Mouse (Mus musculus): ENCODE results near the gene Akap2. TPM values are rescaled to one million over a fixed set of nuclear protein-coding genes. Genes with fewer than 3 reads are reported as not detected.

Akap2 gene
- polyA plus RNA-seq, 1 experiment from 2014 or later: 21.3 TPM

DNA sequence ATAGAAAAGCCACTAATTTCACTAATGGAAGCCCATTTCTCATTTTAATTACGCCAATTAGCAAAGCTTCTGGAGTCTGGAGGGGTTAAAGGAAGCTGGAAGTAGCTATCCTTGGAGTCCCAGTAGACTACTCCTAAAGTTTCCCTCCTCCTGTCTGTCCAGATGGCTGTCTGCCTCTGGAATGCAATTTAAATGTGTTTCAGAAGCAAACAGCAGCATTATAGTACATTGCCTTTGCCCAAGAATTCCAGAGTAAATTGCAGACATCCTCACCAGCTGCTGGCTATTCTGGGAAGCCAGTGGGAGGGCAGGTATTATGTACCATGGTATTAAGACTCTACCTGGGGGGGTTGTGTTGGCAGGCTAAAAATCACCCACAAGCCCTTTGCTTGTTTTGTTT, 134.3 kb downstream of the Akap2 start:
- peaks cover 58% of the 10 kb centered on the region for H3K36me3 ChIP-seq (replicated peaks)
- no peaks in the 10 kb centered on the region for H3K9me3 ChIP-seq
- DNase-seq (ENCODE audit: low spot score): no peak
- H3K4me3 ChIP-seq: no peak overlapping the region
- H3K4me1 ChIP-seq: peaks cover 39% of the 10 kb centered on the region
- no peaks in the 10 kb centered on the region for H3K27me3 ChIP-seq (replicated peaks; ENCODE audit: low read depth, poor library complexity, severe bottlenecking)
- no peak overlapping the region for H3K27ac ChIP-seq (replicated peaks)
- WGBS: 66% methylated on average over 1 of the region's 1 CpGs

DNA sequence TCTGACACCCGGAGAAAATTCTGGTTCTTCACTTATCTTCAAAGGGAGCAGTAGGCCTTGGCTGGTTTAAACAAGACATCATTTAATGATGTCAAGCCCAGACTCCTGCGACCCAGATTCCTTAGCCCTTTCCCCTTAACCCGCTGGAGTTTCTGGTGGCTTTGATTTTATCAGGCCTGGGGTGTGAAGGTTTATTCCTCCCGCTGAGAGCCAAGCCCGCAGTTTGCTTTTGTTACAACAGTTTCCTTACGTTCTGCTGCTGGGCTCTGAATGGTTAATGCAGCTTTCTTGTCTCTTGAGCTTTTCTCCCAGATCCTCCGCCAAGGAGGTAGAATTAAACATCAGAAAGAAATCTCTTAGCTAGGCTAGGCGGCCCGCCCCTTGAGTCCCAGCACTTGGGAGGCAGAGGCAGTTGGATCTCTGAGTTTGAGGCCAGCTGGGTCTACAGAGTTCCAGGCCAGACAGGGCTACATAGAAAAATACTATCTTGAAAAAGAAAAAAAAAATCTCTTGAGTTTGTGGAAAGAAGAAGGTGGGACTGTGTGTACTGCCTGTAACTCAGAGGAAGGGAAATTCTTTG, 135.1 kb downstream of the Akap2 start:
- H3K36me3 ChIP-seq (replicated peaks): peaks cover 66% of the 10 kb centered on the region
- no peaks in the 10 kb centered on the region for H3K9me3 ChIP-seq
- 39% methylated on average over 9 of the region's 9 CpGs for WGBS
- no peaks in the 10 kb centered on the region for H3K27me3 ChIP-seq (replicated peaks; ENCODE audit: low read depth, poor library complexity, severe bottlenecking)
- DNase-seq (ENCODE audit: low spot score): no peak
- no peak overlapping the region for H3K4me3 ChIP-seq
- no peak overlapping the region for H3K27ac ChIP-seq (replicated peaks)
- peaks cover 30% of the 10 kb centered on the region for H3K4me1 ChIP-seq

DNA sequence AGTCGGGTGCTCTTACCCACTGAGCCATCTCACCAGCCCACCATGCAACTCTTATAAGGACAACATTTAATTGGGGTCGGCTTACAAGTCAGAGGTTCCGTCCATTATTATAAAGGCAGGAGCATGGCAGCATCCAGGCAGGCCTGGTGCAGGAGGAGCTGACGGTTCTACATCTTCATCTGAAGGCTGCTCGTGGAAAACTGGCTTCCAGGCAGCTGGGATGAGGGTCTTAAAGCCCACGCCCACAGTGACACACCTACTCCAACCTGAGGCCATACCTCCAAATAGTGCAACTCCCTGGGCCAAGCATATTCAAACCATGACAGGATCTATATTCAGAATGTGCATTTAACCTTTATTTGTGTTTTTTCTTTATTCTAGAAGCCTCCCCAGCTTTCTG, 136.7 kb downstream of the Akap2 start:
- WGBS: 88% methylated on average over 6 of the region's 6 CpGs
- Histone ChIP-seq H3K4me1 (peaks cover 22% of the 10 kb centered on the region), H3K36me3 (replicated peaks) (peaks cover 81% of the 10 kb centered on the region), H3K4me3 (no peak overlapping the region), H3K27me3 (replicated peaks; ENCODE audit: low read depth, poor library complexity, severe bottlenecking) (no peaks in the 10 kb centered on the region), H3K27ac (replicated peaks) (no peak overlapping the region), H3K9me3 (no peaks in the 10 kb centered on the region)
- no peak for DNase-seq (ENCODE audit: low spot score)

DNA sequence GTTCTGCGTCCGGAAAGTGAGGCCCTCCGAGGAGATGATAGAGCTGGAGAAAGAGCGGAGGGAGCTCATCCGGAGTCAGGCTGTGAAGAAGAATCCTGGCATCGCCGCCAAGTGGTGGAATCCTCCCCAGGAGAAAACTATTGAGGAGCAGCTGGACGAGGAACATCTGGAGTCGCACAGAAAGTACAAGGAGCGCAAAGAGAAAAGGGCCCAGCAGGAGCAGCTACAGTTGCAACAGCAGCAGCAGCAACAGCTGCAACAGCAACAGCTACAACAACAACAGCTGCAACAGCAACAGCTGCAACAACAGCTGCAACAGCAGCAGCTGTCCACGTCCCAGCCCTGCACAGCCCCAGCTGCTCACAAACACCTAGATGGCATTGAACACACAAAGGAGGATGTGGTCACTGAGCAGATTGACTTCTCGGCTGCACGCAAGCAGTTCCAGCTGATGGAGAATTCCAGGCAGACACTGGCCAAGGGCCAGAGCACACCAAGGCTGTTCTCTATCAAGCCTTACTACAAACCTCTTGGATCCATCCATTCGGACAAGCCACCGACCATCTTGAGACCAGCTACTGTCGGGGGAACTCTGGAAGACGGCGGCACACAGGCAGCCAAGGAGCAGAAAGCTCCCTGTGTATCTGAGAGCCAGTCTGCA, 138.0 kb downstream of the Akap2 start:
- no peaks in the 10 kb centered on the region for H3K27me3 ChIP-seq (replicated peaks; ENCODE audit: low read depth, poor library complexity, severe bottlenecking)
- H3K4me1 ChIP-seq: peaks cover 18% of the 10 kb centered on the region
- no peaks in the 10 kb centered on the region for H3K9me3 ChIP-seq
- no peak for DNase-seq (ENCODE audit: low spot score)
- no peak overlapping the region for H3K27ac ChIP-seq (replicated peaks)
- H3K36me3 ChIP-seq (replicated peaks): peaks cover 83% of the 10 kb centered on the region
- no peak overlapping the region for H3K4me3 ChIP-seq
- WGBS: 90% methylated on average over 18 of the region's 18 CpGs

DNA sequence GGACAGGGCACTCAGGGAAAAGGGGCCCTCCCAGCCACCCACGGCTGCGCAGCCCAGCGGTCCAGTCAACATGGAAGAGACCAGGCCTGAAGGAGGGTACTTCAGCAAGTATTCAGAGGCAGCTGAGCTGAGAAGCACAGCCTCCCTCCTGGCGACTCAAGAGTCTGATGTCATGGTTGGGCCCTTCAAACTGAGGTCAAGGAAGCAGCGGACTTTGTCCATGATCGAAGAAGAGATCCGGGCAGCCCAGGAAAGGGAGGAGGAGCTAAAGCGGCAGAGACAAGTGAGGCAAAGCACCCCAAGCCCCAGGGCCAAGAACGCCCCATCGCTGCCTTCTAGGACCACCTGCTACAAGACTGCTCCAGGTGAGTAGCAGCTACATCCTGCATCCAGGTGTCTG, 139.2 kb downstream of the Akap2 start:
- Histone ChIP-seq H3K4me1 (peaks cover 12% of the 10 kb centered on the region), H3K27me3 (replicated peaks; ENCODE audit: low read depth, poor library complexity, severe bottlenecking) (no peaks in the 10 kb centered on the region), H3K36me3 (replicated peaks) (peaks cover 81% of the 10 kb centered on the region), H3K4me3 (no peak overlapping the region), H3K27ac (replicated peaks) (no peak overlapping the region), H3K9me3 (no peaks in the 10 kb centered on the region)
- 93% methylated on average over 10 of the region's 10 CpGs for WGBS
- no peak for DNase-seq (ENCODE audit: low spot score)

DNA sequence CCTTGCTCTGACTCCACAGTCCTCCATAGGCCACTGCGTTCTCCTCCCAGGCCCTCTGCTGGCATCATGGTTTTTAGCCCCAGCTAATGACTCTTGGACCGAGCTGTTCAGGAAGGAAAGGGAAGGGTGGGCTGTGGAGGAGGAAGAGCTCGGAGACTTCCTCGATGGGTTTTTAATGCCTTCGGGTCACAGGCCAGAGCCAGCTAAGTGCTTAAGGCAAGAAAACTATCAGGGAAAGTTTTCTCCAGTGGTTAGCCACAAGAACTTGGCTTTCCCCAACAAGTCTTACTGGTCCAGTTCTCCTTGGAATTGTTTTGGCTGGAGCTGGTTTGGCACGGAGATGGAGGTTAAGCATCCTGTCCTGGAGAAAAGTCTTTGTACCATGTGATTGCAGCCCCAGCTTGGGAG, 142.8 kb downstream of the Akap2 start:
- 85% methylated on average over 6 of the region's 6 CpGs for WGBS
- no peak for DNase-seq (ENCODE audit: low spot score)
- no peak overlapping the region for H3K27ac ChIP-seq (replicated peaks)
- no peaks in the 10 kb centered on the region for H3K4me1 ChIP-seq
- no peaks in the 10 kb centered on the region for H3K27me3 ChIP-seq (replicated peaks; ENCODE audit: low read depth, poor library complexity, severe bottlenecking)
- no peaks in the 10 kb centered on the region for H3K9me3 ChIP-seq
- H3K36me3 ChIP-seq (replicated peaks): peaks cover 58% of the 10 kb centered on the region
- no peak overlapping the region for H3K4me3 ChIP-seq

DNA sequence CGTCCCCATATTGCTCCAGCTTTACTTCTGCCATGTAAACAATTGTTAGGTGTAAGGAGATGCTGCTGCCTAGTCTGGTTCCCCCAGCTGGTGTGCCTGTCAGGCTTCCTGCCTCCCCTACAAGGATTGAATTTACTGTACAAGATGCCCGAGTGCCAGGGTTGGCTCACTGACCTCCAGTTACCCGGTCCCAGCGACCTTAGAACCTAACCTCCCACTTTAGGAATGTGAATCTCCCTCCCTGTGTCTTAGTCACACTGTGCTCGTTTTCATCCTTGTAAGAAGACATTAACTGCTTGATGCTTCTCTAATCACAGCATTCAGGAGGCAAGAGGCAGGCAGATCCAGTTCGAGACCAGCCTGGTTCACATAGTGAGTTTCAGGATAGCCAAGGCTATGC, 143.7 kb downstream of the Akap2 start:
- H3K9me3 ChIP-seq: no peaks in the 10 kb centered on the region
- H3K27ac ChIP-seq (replicated peaks): no peak overlapping the region
- no peak overlapping the region for H3K4me3 ChIP-seq
- peaks cover 7% of the 10 kb centered on the region for H3K4me1 ChIP-seq
- H3K27me3 ChIP-seq (replicated peaks; ENCODE audit: low read depth, poor library complexity, severe bottlenecking): no peaks in the 10 kb centered on the region
- peaks cover 48% of the 10 kb centered on the region for H3K36me3 ChIP-seq (replicated peaks)
- no peak for DNase-seq (ENCODE audit: low spot score)
- WGBS: 71% methylated on average over 6 of the region's 6 CpGs

DNA sequence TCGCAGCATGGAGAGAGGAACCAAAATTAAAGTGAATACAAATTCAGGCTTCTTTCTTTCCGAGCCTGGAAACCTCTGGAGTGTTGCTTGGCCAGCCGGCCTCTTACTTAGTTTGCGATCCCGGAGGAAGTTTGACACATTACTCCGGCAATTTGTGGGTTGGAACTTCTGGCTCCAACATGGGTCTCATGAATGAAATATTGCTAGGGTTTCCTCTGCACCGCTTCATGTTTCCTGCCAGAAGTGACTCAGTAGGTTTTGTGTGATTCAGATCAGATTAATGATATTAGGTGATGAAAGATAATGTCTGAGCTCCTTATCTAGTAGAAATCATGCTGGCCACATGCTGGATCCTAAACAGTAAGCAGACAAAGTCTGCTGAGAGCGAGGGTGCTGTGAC, 144.4 kb downstream of the Akap2 start:
- Histone ChIP-seq H3K9me3 (no peaks in the 10 kb centered on the region), H3K27me3 (replicated peaks; ENCODE audit: low read depth, poor library complexity, severe bottlenecking) (no peaks in the 10 kb centered on the region), H3K36me3 (replicated peaks) (peaks cover 41% of the 10 kb centered on the region), H3K27ac (replicated peaks) (no peak overlapping the region), H3K4me1 (peaks cover 14% of the 10 kb centered on the region), H3K4me3 (no peak overlapping the region)
- WGBS: 87% methylated on average over 8 of the region's 8 CpGs
- no peak for DNase-seq (ENCODE audit: low spot score)

DNA sequence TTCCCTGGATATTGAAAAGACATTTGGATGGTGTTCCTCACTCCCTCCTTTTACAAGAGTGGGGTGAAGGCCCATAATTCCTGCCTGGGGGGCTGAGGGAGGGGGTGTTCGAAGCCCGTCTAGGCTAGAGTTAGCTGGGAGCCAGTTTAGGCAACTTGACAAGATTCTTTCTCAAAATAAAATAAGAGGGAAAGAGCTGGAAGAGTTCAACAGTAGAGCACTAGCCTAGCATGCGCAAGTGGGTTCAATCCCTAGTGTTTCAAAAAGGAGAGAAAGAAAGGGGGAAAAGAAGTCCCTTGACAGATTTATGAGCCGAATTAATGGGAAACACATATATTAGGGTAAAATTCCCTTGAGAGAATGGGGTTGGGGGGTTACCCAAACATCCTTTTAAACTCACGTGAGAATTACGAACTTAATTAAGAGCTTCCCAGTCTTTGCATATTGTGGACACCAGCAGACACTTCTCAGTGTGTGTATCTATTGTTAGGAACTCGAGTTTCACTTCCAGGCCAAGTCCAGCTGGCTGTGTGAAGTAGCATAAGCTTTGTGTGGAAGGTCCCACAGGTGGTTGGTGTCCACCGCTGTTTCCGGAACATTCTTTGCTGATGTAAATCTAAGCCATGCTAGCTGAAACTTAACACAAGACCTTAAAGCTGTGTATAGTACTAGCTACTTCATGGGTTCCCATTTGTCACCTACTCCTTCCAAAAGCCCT, 145.0 kb downstream of the Akap2 start:
- WGBS: 81% methylated on average over 9 of the region's 9 CpGs
- Histone ChIP-seq H3K4me3 (no peak overlapping the region), H3K4me1 (peaks cover 19% of the 10 kb centered on the region), H3K9me3 (no peaks in the 10 kb centered on the region), H3K36me3 (replicated peaks) (peaks cover 36% of the 10 kb centered on the region), H3K27me3 (replicated peaks; ENCODE audit: low read depth, poor library complexity, severe bottlenecking) (no peaks in the 10 kb centered on the region), H3K27ac (replicated peaks) (no peak overlapping the region)
- no peak for DNase-seq (ENCODE audit: low spot score)

DNA sequence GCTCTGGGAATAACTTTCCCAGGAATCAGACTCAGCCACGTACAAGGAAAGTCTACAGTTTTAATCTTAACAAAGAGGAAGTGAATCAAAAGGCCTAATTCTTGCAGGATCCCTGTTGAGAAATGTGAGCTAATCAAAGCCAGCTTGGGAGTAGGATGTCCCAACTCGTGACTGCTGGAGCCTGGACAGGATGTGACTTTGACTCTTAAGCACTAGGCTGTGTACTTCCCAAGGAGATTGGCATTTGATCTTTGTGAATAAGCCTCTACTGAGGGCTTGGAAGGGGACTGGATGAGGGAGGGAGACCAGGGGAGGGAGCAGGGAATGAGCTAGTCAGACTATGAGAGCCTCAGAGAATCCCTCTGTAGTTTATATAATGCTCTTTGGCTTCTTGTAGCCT, 148.6 kb downstream of the Akap2 start:
- peaks cover 14% of the 10 kb centered on the region; the same call in 1 of the 2 replicates for H3K36me3 ChIP-seq (replicated peaks)
- H3K4me3 ChIP-seq: no peak overlapping the region
- H3K9me3 ChIP-seq: no peaks in the 10 kb centered on the region
- H3K27ac ChIP-seq (replicated peaks): peak overlapping the region; percentile 16; the same call in 1 of the 2 replicates
- DNase-seq (ENCODE audit: low spot score): peak; percentile 26
- H3K27me3 ChIP-seq (replicated peaks; ENCODE audit: low read depth, poor library complexity, severe bottlenecking): no peaks in the 10 kb centered on the region
- H3K4me1 ChIP-seq: peaks cover 23% of the 10 kb centered on the region
- 17% methylated on average over 2 of the region's 2 CpGs for WGBS

DNA sequence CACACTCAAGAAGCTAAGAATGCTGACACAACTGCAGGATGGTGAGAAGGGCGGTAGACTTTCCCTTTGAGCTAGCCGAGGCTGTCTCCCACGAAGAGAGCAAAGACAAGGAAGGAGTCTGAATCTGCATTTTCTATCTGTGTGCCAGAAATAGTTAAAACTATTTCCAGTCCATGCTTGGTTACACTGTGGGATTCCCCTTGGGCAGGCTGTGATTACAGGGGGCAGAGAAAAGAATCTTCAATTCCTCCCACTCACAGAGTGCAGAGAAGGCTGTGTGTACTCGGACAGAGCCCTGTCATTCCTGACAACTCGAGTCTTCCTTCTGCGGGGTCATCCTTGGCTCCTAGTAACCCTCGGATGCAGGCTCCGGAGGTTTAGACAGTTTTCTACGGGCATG, 149.5 kb downstream of the Akap2 start:
- Histone ChIP-seq H3K27ac (replicated peaks) (no peak overlapping the region), H3K4me3 (no peak overlapping the region), H3K4me1 (peaks cover 23% of the 10 kb centered on the region), H3K36me3 (replicated peaks) (peaks cover 13% of the 10 kb centered on the region; the same call in 1 of the 2 replicates), H3K9me3 (no peaks in the 10 kb centered on the region), H3K27me3 (replicated peaks; ENCODE audit: low read depth, poor library complexity, severe bottlenecking) (no peaks in the 10 kb centered on the region)
- 64% methylated on average over 9 of the region's 9 CpGs for WGBS
- no peak for DNase-seq (ENCODE audit: low spot score)

DNA sequence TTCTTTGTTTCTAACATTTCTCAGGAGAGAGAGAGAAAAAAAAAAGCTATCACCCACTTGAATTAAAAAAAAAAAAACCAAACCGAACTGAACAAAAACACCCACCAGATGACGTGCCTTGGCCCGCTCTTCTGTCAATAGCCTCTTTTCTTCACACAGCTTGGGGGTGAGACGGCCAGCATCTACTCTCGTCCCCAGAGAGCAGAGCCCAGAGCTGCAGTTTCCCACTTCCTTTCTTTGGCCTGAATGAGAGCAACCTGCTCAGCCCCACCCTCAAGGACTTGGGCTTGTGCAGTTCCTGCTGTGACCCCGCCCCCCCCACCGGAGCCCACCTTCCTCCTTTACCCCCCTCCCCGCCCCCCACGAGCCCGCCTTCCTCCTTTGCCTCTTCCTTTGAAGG, 150.0 kb downstream of the Akap2 start:
- DNase-seq (ENCODE audit: low spot score): no peak
- Histone ChIP-seq H3K4me1 (peaks cover 23% of the 10 kb centered on the region), H3K4me3 (no peak overlapping the region), H3K27ac (replicated peaks) (no peak overlapping the region; the same call in 1 of the 2 replicates), H3K9me3 (no peaks in the 10 kb centered on the region), H3K36me3 (replicated peaks) (peaks cover 13% of the 10 kb centered on the region; the same call in 1 of the 2 replicates), H3K27me3 (replicated peaks; ENCODE audit: low read depth, poor library complexity, severe bottlenecking) (no peaks in the 10 kb centered on the region)
- 43% methylated on average over 10 of the region's 10 CpGs for WGBS

DNA sequence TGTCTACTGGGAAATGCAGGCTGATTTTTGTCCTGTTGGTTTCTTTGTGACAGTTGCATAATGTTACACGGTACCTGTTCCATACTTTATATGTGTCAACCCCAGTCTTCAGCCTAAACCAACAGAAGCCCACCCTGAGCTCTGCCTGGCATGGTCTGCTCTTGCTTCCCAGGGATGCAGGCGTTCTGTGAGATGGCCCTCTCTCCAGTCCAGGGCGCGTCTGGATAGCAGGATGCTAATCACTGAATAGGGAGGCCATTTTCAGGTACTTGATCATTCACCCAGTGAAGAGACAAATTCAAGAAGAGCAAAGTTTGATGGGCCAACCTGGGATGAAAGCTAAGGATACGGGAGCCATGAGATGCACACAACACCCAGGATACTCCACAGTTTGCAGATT, 161.7 kb downstream of the Akap2 start:
- WGBS: 94% methylated on average over 5 of the region's 5 CpGs
- DNase-seq (ENCODE audit: low spot score): no peak
- H3K4me3 ChIP-seq: no peak overlapping the region
- H3K27me3 ChIP-seq (replicated peaks; ENCODE audit: low read depth, poor library complexity, severe bottlenecking): no peaks in the 10 kb centered on the region
- no peaks in the 10 kb centered on the region for H3K36me3 ChIP-seq (replicated peaks)
- H3K4me1 ChIP-seq: peaks cover 3% of the 10 kb centered on the region; the same call in 1 of the 2 replicates
- no peaks in the 10 kb centered on the region for H3K9me3 ChIP-seq
- H3K27ac ChIP-seq (replicated peaks): no peak overlapping the region

All from embryonic facial prominence, embryonic 10.5 days (tissue).